Mouse (Mus musculus): ENCODE data around the gene Fitm1.

Gene Fitm1

GRCm38 (mm10) chr14:55570588-55570987 is 4.8 kb upstream of the Fitm1 start:
- DNase-seq (ENCODE audit: low spot score) = no peak

GRCm38 (mm10) chr14:55571760-55572159 is 3.7 kb upstream of the Fitm1 start:
- DNase-seq (ENCODE audit: low spot score) = no peak

GRCm38 (mm10) chr14:55575711-55576110 is 294 bp downstream of the Fitm1 start:
- DNase-seq (ENCODE audit: low spot score) = no peak

GRCm38 (mm10) chr14:55576376-55576775 is 959 bp downstream of the Fitm1 start:
- no peak for DNase-seq (ENCODE audit: low spot score)

DNA sequence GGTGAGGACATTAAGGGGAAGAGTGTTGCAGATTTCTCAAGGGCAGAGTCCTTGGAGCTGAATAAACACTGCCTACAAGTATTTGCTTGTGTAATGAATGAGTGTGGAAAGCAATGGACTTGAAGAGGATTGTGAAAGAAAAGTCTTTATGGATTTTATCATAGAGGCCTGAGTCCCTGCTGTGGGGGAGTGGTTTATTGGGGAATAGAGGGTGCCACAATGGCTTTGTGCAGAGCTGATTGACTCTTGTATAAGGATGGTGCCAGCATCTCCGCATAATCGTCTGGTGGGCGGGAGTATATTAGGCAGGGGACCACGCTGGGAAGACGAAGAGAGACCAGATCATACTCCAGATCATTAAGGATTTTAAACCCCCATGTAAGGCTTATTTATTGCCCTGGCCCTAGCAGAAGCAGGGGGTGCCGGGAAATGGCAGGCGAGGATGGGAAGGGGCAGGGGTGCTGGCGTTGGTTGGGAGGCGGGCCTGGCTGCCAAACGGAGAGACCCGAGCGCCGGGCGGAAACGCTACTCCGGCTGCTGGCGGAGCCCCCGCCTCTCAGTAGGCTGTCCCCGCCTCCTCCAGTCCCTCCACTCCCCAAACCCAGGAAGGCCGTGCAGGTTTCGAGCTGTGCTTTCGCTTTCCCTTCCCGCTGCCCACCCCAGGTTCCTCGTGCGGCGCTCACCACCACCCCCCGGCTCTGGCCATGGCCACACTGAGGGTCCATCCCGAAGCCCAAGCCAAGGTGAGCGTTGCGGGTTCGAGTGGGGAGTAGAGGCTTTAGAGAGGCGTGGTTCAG is 2.7 kb downstream of the Fitm1 start, which contains the start of gene Psme1:
Gene Psme1 (plus strand): TSS at position 253 of the 797 bp plus-strand sequence.
- DNase-seq (ENCODE audit: low spot score) = peak; percentile 87

GRCm38 (mm10) chr14:55578668-55579269 is 3.4 kb downstream of the Fitm1 start:
- DNase-seq (ENCODE audit: low spot score) = peak; percentile 12

- DNase-seq (ENCODE audit: low spot score) = no peak
These were observed 4.4 kb downstream of the Fitm1 start for GRCm38 (mm10) chr14:55579511-55580496.

- DNase-seq (ENCODE audit: low spot score) = no peak
These were observed 5.3 kb downstream of the Fitm1 start for GRCm38 (mm10) chr14:55580731-55581130.

GRCm38 (mm10) chr14:55581981-55582681 is 6.7 kb downstream of the Fitm1 start:
- DNase-seq (ENCODE audit: low spot score) = no peak

GRCm38 (mm10) chr14:55584303-55584701 is 8.9 kb downstream of the Fitm1 start:
- DNase-seq (ENCODE audit: low spot score) = no peak

GRCm38 (mm10) chr14:55584702-55585565 is 9.5 kb downstream of the Fitm1 start, which contains the start of gene Emc9:
TSS of gene Emc9 (minus strand) at chr14:55585302.
- peak; percentile 80 for DNase-seq (ENCODE audit: low spot score)

- DNase-seq (ENCODE audit: low spot score) = no peak
These were observed 10.1 kb downstream of the Fitm1 start for GRCm38 (mm10) chr14:55585566-55585960.

GRCm38 (mm10) chr14:55586149-55586548 is 10.7 kb downstream of the Fitm1 start:
- DNase-seq (ENCODE audit: low spot score) = no peak

DNA sequence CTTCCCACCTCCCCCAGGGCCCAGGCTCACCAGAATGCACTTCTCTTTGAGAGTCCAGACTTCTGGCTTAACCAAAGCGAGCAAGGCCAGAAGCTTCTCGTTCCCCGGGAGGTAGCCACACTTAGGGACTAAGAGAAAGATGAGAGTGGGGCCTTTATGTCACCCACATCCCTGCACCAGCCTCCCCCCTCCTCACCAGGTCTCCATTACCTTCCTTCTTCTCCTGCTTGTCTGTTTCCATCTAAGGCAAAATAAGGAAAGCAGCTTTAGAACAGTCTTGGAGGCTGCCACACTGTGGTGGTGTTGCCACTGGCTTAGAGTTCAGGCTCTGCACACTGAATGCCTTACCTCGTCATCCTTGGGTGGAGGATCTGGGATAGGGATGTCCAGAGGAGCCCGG is 13.9 kb downstream of the Fitm1 start:
- no peak for DNase-seq (ENCODE audit: low spot score)

- no peak for DNase-seq (ENCODE audit: low spot score)
These were observed 14.5 kb downstream of the Fitm1 start for GRCm38 (mm10) chr14:55589771-55590448.

- peak; percentile 98 for DNase-seq (ENCODE audit: low spot score)
These were observed 15.4 kb downstream of the Fitm1 start, which contains the start of gene Psme2 for GRCm38 (mm10) chr14:55590748-55591330. TSS of gene Psme2 (minus strand) at chr14:55591113.

GRCm38 (mm10) chr14:55591331-55591891 is 16.0 kb downstream of the Fitm1 start, which contains the start of gene Rnf31:
TSS of gene Rnf31 (plus strand) at chr14:55591708.
- peak; percentile 97 for DNase-seq (ENCODE audit: low spot score)

DNA sequence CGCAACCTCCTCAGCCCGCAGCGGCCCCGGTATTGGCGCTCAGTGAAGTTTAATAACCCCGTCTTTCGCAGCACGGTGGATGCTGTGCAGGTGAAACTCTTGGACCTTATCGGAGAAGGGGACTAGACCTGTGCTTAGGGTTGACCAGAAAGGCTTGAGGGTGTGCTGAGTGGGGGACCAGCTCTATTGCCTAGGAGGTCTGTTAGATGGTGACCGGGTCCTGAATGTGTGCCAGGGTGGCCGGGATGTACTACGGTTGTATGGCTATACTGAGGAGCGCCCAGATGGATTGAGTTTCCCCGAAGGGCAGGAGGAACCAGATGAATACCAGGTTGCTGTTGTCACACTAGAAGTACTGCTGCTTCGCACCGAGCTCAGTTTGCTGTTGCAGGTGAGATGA is 16.8 kb downstream of the Fitm1 start:
- no peak for DNase-seq (ENCODE audit: low spot score)

- no peak for DNase-seq (ENCODE audit: low spot score)
These were observed 20.7 kb downstream of the Fitm1 start for GRCm38 (mm10) chr14:55596036-55596690.

Measured in embryo, embryonic 10.5 days (tissue).